Mouse (Mus musculus): ENCODE measurements around the gene M6pr.

The M6pr gene

GRCm38 (mm10) chr6:122308505-122309393 lies at the start of gene M6pr:
Gene M6pr, plus strand, starts transcription at chr6:122308720.
- peak; percentile 99 for DNase-seq

- DNase-seq = no peak
Observed at GRCm38 (mm10) chr6:122262543-122262942, 46.0 kb upstream of the M6pr start.

- DNase-seq = peak; percentile 80
Observed at GRCm38 (mm10) chr6:122268561-122268960, 40.0 kb upstream of the M6pr start.

GRCm38 (mm10) chr6:122269170-122269569 lies 39.4 kb upstream of the M6pr start:
- no peak for DNase-seq

GRCm38 (mm10) chr6:122270152-122270551 lies 38.4 kb upstream of the M6pr start:
- no peak for DNase-seq

GRCm38 (mm10) chr6:122274546-122274945 lies 34.0 kb upstream of the M6pr start:
- DNase-seq = no peak

- no peak for DNase-seq
Observed at GRCm38 (mm10) chr6:122276565-122276964, 32.0 kb upstream of the M6pr start.

- DNase-seq = no peak
Observed at GRCm38 (mm10) chr6:122282782-122283181, 25.7 kb upstream of the M6pr start, which contains the start of gene Klrg1. Gene Klrg1, minus strand, starts transcription at chr6:122282882.

GRCm38 (mm10) chr6:122283429-122283828 lies 25.1 kb upstream of the M6pr start:
- no peak for DNase-seq

- DNase-seq = no peak
Observed at GRCm38 (mm10) chr6:122284304-122284703, 24.2 kb upstream of the M6pr start.

GRCm38 (mm10) chr6:122284823-122285222 lies 23.7 kb upstream of the M6pr start:
- no peak for DNase-seq

GRCm38 (mm10) chr6:122288263-122288662 lies 20.3 kb upstream of the M6pr start:
- DNase-seq = no peak

- no peak for DNase-seq
Observed at GRCm38 (mm10) chr6:122289313-122289712, 19.2 kb upstream of the M6pr start.

- DNase-seq = no peak
Observed at GRCm38 (mm10) chr6:122290253-122290652, 18.3 kb upstream of the M6pr start.

- DNase-seq = no peak
Observed at GRCm38 (mm10) chr6:122291264-122291663, 17.3 kb upstream of the M6pr start.

GRCm38 (mm10) chr6:122291735-122292134 lies 16.8 kb upstream of the M6pr start:
- DNase-seq = no peak

GRCm38 (mm10) chr6:122292184-122292583 lies 16.3 kb upstream of the M6pr start:
- DNase-seq = no peak

- DNase-seq = no peak
Observed at GRCm38 (mm10) chr6:122293121-122293520, 15.4 kb upstream of the M6pr start.

GRCm38 (mm10) chr6:122293796-122294195 lies 14.7 kb upstream of the M6pr start:
- DNase-seq = no peak

GRCm38 (mm10) chr6:122294290-122294689 lies 14.2 kb upstream of the M6pr start:
- no peak for DNase-seq

GRCm38 (mm10) chr6:122295242-122295641 lies 13.3 kb upstream of the M6pr start:
- no peak for DNase-seq

GRCm38 (mm10) chr6:122296918-122297278 lies 11.6 kb upstream of the M6pr start:
- DNase-seq = no peak

- DNase-seq = no peak
Observed at GRCm38 (mm10) chr6:122297279-122298222, 11.0 kb upstream of the M6pr start.

- no peak for DNase-seq
Observed at GRCm38 (mm10) chr6:122298223-122298609, 10.3 kb upstream of the M6pr start.

Data from layer of hippocampus, adult 9-11 months (tissue).